Mouse (Mus musculus): ENCODE data around the gene Armh2. TPM values are rescaled to one million over a fixed set of nuclear protein-coding genes. Genes with fewer than 3 reads are reported as not detected.

The Armh2 gene
- not detected in 2 replicates for polyA plus RNA-seq (2015; fragmentation: Nextera tagmentation; extraction: Ambion mirVana)

GRCm38 (mm10) chr13:24741028-24741427, at the start of gene Armh2:
TSS of gene Armh2 (plus strand) at chr13:24741232.
- Histone ChIP-seq H3K4me2 (replicated peaks; ENCODE audit: low read depth, low read length) (no peak within 1 kb of the TSS), H3K4me1 (ENCODE audit: insufficient read depth, low read length) (no peaks in the 10 kb centered on the region), H3K27ac (ENCODE audit: low read length) (no peak within 1 kb of the TSS), H3K4me3 (ENCODE audit: low read length) (no peak within 1 kb of the TSS), H3K36me3 (ENCODE audit: insufficient read depth, low read length) (no peaks in the 10 kb centered on the region), H3K9ac (replicated peaks; ENCODE audit: low read length) (no peak within 1 kb of the TSS), H3K27me3 (ENCODE audit: insufficient read depth, low read length) (no peaks in the 10 kb centered on the region), H3K9me3 (ENCODE audit: low read length) (no peaks in the 10 kb centered on the region)
- ATAC-seq (ENCODE audit: low FRiP score, low TSS enrichment): no peak
- WGBS: 89% methylated on average over 10 of the region's 10 CpGs

- no peaks in the 10 kb centered on the region for H3K4me1 ChIP-seq (ENCODE audit: insufficient read depth, low read length)
- no peaks in the 10 kb centered on the region for H3K36me3 ChIP-seq (ENCODE audit: insufficient read depth, low read length)
- ATAC-seq (ENCODE audit: low FRiP score, low TSS enrichment): no peak
Measured at GRCm38 (mm10) chr13:24693312-24693711, 47.7 kb upstream of the Armh2 start.

GRCm38 (mm10) chr13:24698746-24699145, 42.3 kb upstream of the Armh2 start:
- Histone ChIP-seq H3K4me1 (ENCODE audit: insufficient read depth, low read length) (no peaks in the 10 kb centered on the region), H3K4me2 (replicated peaks; ENCODE audit: low read depth, low read length) (no peak overlapping the region), H3K27me3 (ENCODE audit: insufficient read depth, low read length) (no peaks in the 10 kb centered on the region), H3K9ac (replicated peaks; ENCODE audit: low read length) (no peak overlapping the region), H3K27ac (ENCODE audit: low read length) (no peak overlapping the region), H3K36me3 (ENCODE audit: insufficient read depth, low read length) (no peaks in the 10 kb centered on the region), H3K9me3 (ENCODE audit: low read length) (no peaks in the 10 kb centered on the region), H3K4me3 (ENCODE audit: low read length) (no peak overlapping the region)
- ATAC-seq (ENCODE audit: low FRiP score, low TSS enrichment): no peak
- WGBS: 87% methylated on average over 4 of the region's 4 CpGs

More at GRCm38 (mm10) chr13:24693312-24693711, 47.7 kb upstream of the Armh2 start:
- Histone ChIP-seq H3K9ac (replicated peaks; ENCODE audit: low read length) (no peak overlapping the region), H3K4me2 (replicated peaks; ENCODE audit: low read depth, low read length) (no peak overlapping the region), H3K27me3 (ENCODE audit: insufficient read depth, low read length) (no peaks in the 10 kb centered on the region), H3K9me3 (ENCODE audit: low read length) (no peaks in the 10 kb centered on the region), H3K4me3 (ENCODE audit: low read length) (no peak overlapping the region), H3K27ac (ENCODE audit: low read length) (no peak overlapping the region)
- WGBS: 91% methylated on average over 7 of the region's 7 CpGs

GRCm38 (mm10) chr13:24702128-24702527, 38.9 kb upstream of the Armh2 start:
- H3K4me3 ChIP-seq (ENCODE audit: low read length): no peak overlapping the region
- ATAC-seq (ENCODE audit: low FRiP score, low TSS enrichment): no peak
- no peaks in the 10 kb centered on the region for H3K36me3 ChIP-seq (ENCODE audit: insufficient read depth, low read length)
- H3K9me3 ChIP-seq (ENCODE audit: low read length): no peaks in the 10 kb centered on the region
- no peak overlapping the region for H3K4me2 ChIP-seq (replicated peaks; ENCODE audit: low read depth, low read length)
- WGBS: 68% methylated on average over 5 of the region's 5 CpGs
- no peaks in the 10 kb centered on the region for H3K27me3 ChIP-seq (ENCODE audit: insufficient read depth, low read length)
- H3K4me1 ChIP-seq (ENCODE audit: insufficient read depth, low read length): no peaks in the 10 kb centered on the region
- H3K27ac ChIP-seq (ENCODE audit: low read length): no peak overlapping the region
- no peak overlapping the region for H3K9ac ChIP-seq (replicated peaks; ENCODE audit: low read length)

GRCm38 (mm10) chr13:24709656-24710396, 31.2 kb upstream of the Armh2 start:
- no peaks in the 10 kb centered on the region for H3K36me3 ChIP-seq (ENCODE audit: insufficient read depth, low read length)
- no peaks in the 10 kb centered on the region for H3K27me3 ChIP-seq (ENCODE audit: insufficient read depth, low read length)
- ATAC-seq (ENCODE audit: low FRiP score, low TSS enrichment): no peak
- H3K4me2 ChIP-seq (replicated peaks; ENCODE audit: low read depth, low read length): no peak overlapping the region
- no peak overlapping the region for H3K9ac ChIP-seq (replicated peaks; ENCODE audit: low read length)
- H3K27ac ChIP-seq (ENCODE audit: low read length): 0 out of 2 replicates have a peak overlapping the region, but pooled peaks have one; percentile 9
- 51% methylated on average over 12 of the region's 12 CpGs for WGBS
- H3K9me3 ChIP-seq (ENCODE audit: low read length): no peaks in the 10 kb centered on the region
- H3K4me3 ChIP-seq (ENCODE audit: low read length): no peak overlapping the region
- peaks cover 19% of the 10 kb centered on the region for H3K4me1 ChIP-seq (ENCODE audit: insufficient read depth, low read length)

- Histone ChIP-seq H3K9me3 (ENCODE audit: low read length) (no peaks in the 10 kb centered on the region), H3K36me3 (ENCODE audit: insufficient read depth, low read length) (no peaks in the 10 kb centered on the region), H3K9ac (replicated peaks; ENCODE audit: low read length) (no peak overlapping the region), H3K27ac (ENCODE audit: low read length) (0 out of 2 replicates have a peak overlapping the region, but pooled peaks have one; percentile 4), H3K4me1 (ENCODE audit: insufficient read depth, low read length) (peaks cover 22% of the 10 kb centered on the region), H3K4me3 (ENCODE audit: low read length) (no peak overlapping the region), H3K27me3 (ENCODE audit: insufficient read depth, low read length) (no peaks in the 10 kb centered on the region), H3K4me2 (replicated peaks; ENCODE audit: low read depth, low read length) (no peak overlapping the region)
- no peak for ATAC-seq (ENCODE audit: low FRiP score, low TSS enrichment)
- WGBS: 54% methylated on average over 7 of the region's 7 CpGs
Measured at GRCm38 (mm10) chr13:24710968-24711367, 30.1 kb upstream of the Armh2 start.

- 65% methylated on average over 7 of the region's 7 CpGs for WGBS
- no peaks in the 10 kb centered on the region for H3K9me3 ChIP-seq (ENCODE audit: low read length)
- no peak overlapping the region for H3K4me2 ChIP-seq (replicated peaks; ENCODE audit: low read depth, low read length)
- no peak overlapping the region for H3K4me3 ChIP-seq (ENCODE audit: low read length)
- H3K4me1 ChIP-seq (ENCODE audit: insufficient read depth, low read length): peaks cover 31% of the 10 kb centered on the region
- no peaks in the 10 kb centered on the region for H3K36me3 ChIP-seq (ENCODE audit: insufficient read depth, low read length)
- ATAC-seq (ENCODE audit: low FRiP score, low TSS enrichment): no peak
- no peaks in the 10 kb centered on the region for H3K27me3 ChIP-seq (ENCODE audit: insufficient read depth, low read length)
- H3K27ac ChIP-seq (ENCODE audit: low read length): peak overlapping the region; percentile 67; the same call in 1 of the 2 replicates
- H3K9ac ChIP-seq (replicated peaks; ENCODE audit: low read length): no peak overlapping the region
Measured at GRCm38 (mm10) chr13:24712581-24713130, 28.4 kb upstream of the Armh2 start.

- ATAC-seq (ENCODE audit: low FRiP score, low TSS enrichment): peak; percentile 68
Measured at GRCm38 (mm10) chr13:24713434-24714000, 27.5 kb upstream of the Armh2 start.

GRCm38 (mm10) chr13:24714360-24714885, 26.6 kb upstream of the Armh2 start:
- Histone ChIP-seq H3K9me3 (ENCODE audit: low read length) (no peaks in the 10 kb centered on the region), H3K9ac (replicated peaks; ENCODE audit: low read length) (no peak overlapping the region), H3K27me3 (ENCODE audit: insufficient read depth, low read length) (no peaks in the 10 kb centered on the region), H3K4me1 (ENCODE audit: insufficient read depth, low read length) (peaks cover 32% of the 10 kb centered on the region), H3K36me3 (ENCODE audit: insufficient read depth, low read length) (no peaks in the 10 kb centered on the region), H3K4me3 (ENCODE audit: low read length) (no peak overlapping the region), H3K27ac (ENCODE audit: low read length) (0 out of 2 replicates have a peak overlapping the region, but pooled peaks have one; percentile 3), H3K4me2 (replicated peaks; ENCODE audit: low read depth, low read length) (no peak overlapping the region)
- 74% methylated on average over 9 of the region's 9 CpGs for WGBS
- peak; percentile 33; the same call in 1 of the 2 replicates for ATAC-seq (ENCODE audit: low FRiP score, low TSS enrichment)

More at GRCm38 (mm10) chr13:24713434-24714000, 27.5 kb upstream of the Armh2 start:
- Histone ChIP-seq H3K27me3 (ENCODE audit: insufficient read depth, low read length) (no peaks in the 10 kb centered on the region), H3K9ac (replicated peaks; ENCODE audit: low read length) (peak overlapping the region; percentile 7; the same call in 1 of the 2 replicates), H3K36me3 (ENCODE audit: insufficient read depth, low read length) (no peaks in the 10 kb centered on the region), H3K4me3 (ENCODE audit: low read length) (peak overlapping the region; percentile 21; the same call in 1 of the 2 replicates), H3K4me1 (ENCODE audit: insufficient read depth, low read length) (peaks cover 32% of the 10 kb centered on the region), H3K4me2 (replicated peaks; ENCODE audit: low read depth, low read length) (peak overlapping the region; percentile 50), H3K9me3 (ENCODE audit: low read length) (no peaks in the 10 kb centered on the region), H3K27ac (ENCODE audit: low read length) (no peak overlapping the region)
- WGBS: 5% methylated on average over 16 of the region's 16 CpGs
